ENCODE assay signal across 8 mouse cellular contexts in the genomic region with DNA sequence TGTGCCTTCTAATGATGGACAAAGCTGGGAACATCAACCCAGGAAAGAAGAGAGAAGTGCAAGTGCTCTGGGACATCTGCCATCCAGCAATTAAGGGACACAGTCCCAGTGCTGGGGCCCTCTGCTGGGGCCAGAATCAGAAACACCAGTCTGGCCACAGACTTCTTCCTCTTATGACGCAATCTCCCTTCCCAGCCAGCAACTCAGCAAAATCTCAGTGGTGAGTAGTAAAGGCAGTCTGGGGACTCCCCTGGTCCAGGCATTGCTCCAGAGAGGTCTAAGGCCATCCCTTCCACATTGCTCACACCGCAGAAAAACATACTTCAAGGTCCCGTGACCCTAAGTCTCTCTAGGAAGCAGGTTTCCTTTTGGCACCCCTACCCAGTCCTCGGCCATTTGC. TPM values are rescaled to one million over a fixed set of nuclear protein-coding genes. Genes with fewer than 3 reads are reported as not detected.
DNase-seq lines count a peak whose midpoint lies in the region; ATAC-seq and TF ChIP-seq lines count a peak whose summit lies in the region.

No protein-coding gene starts in this region.

- peak; percentile 70 for ATAC-seq in lung, postnatal 0 days
- no peak for ATAC-seq in stomach, embryonic 14.5 days (ENCODE audit: insufficient number of reproducible peaks, insufficient read depth, low FRiP score, low read depth)

- TF ChIP-seq CTCF in gastrocnemius, adult 2 months (IDR thresholded peaks at IDR 0.05): no peak
- TF ChIP-seq CTCF in bone marrow, adult 2 months (IDR thresholded peaks at IDR 0.05; ENCODE audit: control insufficient read depth, insufficient read depth, low read length): peak; percentile 13; the same call in 1 of the 2 replicates
- peak; percentile 46 for TF ChIP-seq CTCF in lung, postnatal 0 days (IDR thresholded peaks at IDR 0.05)

- H3K36me3 ChIP-seq in heart, embryonic 10.5 days: peaks cover 8% of the 10 kb centered on the region
- H3K36me3 ChIP-seq in lung, postnatal 0 days (ENCODE audit: insufficient read depth, low read length): 0 out of 2 replicates have a peak, but pooled peaks cover 7% of the 10 kb centered on the region
- no peaks in the 10 kb centered on the region for H3K36me3 ChIP-seq in stomach, embryonic 14.5 days (ENCODE audit: control insufficient read depth, insufficient read depth, low read length)

- peak; percentile 46 for DNase-seq in gastrocnemius, adult 2 months
- no peak for DNase-seq in gastrocnemius, postnatal 10 days
- DNase-seq in heart, embryonic 10.5 days (ENCODE audit: low spot score): no peak
- DNase-seq in kidney, adult 9 months: peak; percentile 65
- DNase-seq in lung, postnatal 0 days (ENCODE audit: low spot score): peak; percentile 89
- no peak for DNase-seq in thymus, postnatal 25 days

- TF ChIP-seq POLR2A in bone marrow, adult 2 months (IDR thresholded peaks at IDR 0.05; ENCODE audit: borderline replicate concordance, control insufficient read depth, low read depth, low read length): no peak

- no peaks in the 10 kb centered on the region for H3K9me3 ChIP-seq in heart, embryonic 10.5 days
- no peaks in the 10 kb centered on the region for H3K9me3 ChIP-seq in lung, postnatal 0 days (ENCODE audit: low read length)
- no peaks in the 10 kb centered on the region for H3K9me3 ChIP-seq in stomach, embryonic 14.5 days (ENCODE audit: control insufficient read depth, low read depth, low read length)

- no peaks in the 10 kb centered on the region for H3K27me3 ChIP-seq in heart, embryonic 10.5 days (ENCODE audit: insufficient read depth, poor library complexity, severe bottlenecking)
- H3K27me3 ChIP-seq in lung, postnatal 0 days (replicated peaks; ENCODE audit: insufficient read depth, low read length): no peaks in the 10 kb centered on the region
- no peaks in the 10 kb centered on the region for H3K27me3 ChIP-seq in stomach, embryonic 14.5 days (ENCODE audit: control insufficient read depth, insufficient read depth, low read length)

- peaks cover 1% of the 10 kb centered on the region; the same call in 1 of the 2 replicates for H3K4me1 ChIP-seq in bone marrow, adult 2 months (ENCODE audit: control insufficient read depth, insufficient read depth, low read length)
- H3K4me1 ChIP-seq in heart, embryonic 10.5 days: peaks cover 10% of the 10 kb centered on the region
- peaks cover 7% of the 10 kb centered on the region for H3K4me1 ChIP-seq in lung, postnatal 0 days (ENCODE audit: insufficient read depth, low read depth, low read length)
- peaks cover 6% of the 10 kb centered on the region; the same call in 1 of the 2 replicates for H3K4me1 ChIP-seq in stomach, embryonic 14.5 days (ENCODE audit: control insufficient read depth, insufficient read depth, low read length)

- intact Hi-C loops in gastrocnemius, adult 2 months (cut with DNase I): no loop called here

- no peak overlapping the region for H3K9ac ChIP-seq in lung, postnatal 0 days (replicated peaks; ENCODE audit: low read depth)
- peak overlapping the region; percentile 25; the same call in 1 of the 2 replicates for H3K9ac ChIP-seq in stomach, embryonic 14.5 days (replicated peaks; ENCODE audit: low read depth, low read length)

- peak overlapping the region; percentile 90 for H3K4me3 ChIP-seq in gastrocnemius, adult 2 months
- H3K4me3 ChIP-seq in bone marrow, adult 2 months (replicated peaks; ENCODE audit: control insufficient read depth, low read depth, low read length): peak overlapping the region; percentile 21
- peak overlapping the region; percentile 79 for H3K4me3 ChIP-seq in heart, embryonic 10.5 days
- H3K4me3 ChIP-seq in lung, postnatal 0 days (ENCODE audit: low read depth, low read length): no peak overlapping the region; the same call in 1 of the 2 replicates
- peak overlapping the region; percentile 66; the same call in 1 of the 2 replicates for H3K4me3 ChIP-seq in stomach, embryonic 14.5 days (ENCODE audit: low read depth, low read length)

- TF ChIP-seq EP300 in lung, postnatal 0 days (IDR thresholded peaks at IDR 0.05): no peak

- WGBS in bone marrow, adult 2 months: 5% methylated on average over 4 of the region's 4 CpGs
- WGBS in heart, embryonic 10.5 days: 73% methylated on average over 4 of the region's 4 CpGs
- WGBS in lung, postnatal 0 days: 41% methylated on average over 4 of the region's 4 CpGs
- WGBS in stomach, embryonic 14.5 days: 68% methylated on average over 4 of the region's 4 CpGs

- peak overlapping the region; percentile 64 for H3K4me2 ChIP-seq in lung, postnatal 0 days (replicated peaks; ENCODE audit: low read depth, low read length)
- peak overlapping the region; percentile 79 for H3K4me2 ChIP-seq in stomach, embryonic 14.5 days (replicated peaks; ENCODE audit: low read depth, low read length)

- peak overlapping the region; percentile 88 for H3K27ac ChIP-seq in gastrocnemius, adult 2 months
- H3K27ac ChIP-seq in bone marrow, adult 2 months (ENCODE audit: control insufficient read depth, insufficient read depth, low read depth, low read length, poor library complexity): peak overlapping the region; percentile 22; the same call in 1 of the 2 replicates
- H3K27ac ChIP-seq in heart, embryonic 10.5 days: peak overlapping the region; percentile 79; the same call in 1 of the 2 replicates
- no peak overlapping the region; the same call in 1 of the 2 replicates for H3K27ac ChIP-seq in lung, postnatal 0 days (ENCODE audit: low read length)
- H3K27ac ChIP-seq in stomach, embryonic 14.5 days (ENCODE audit: low read length): no peak overlapping the region

RNA-seq across cellular contexts. Expression of a gene that starts 1.0 kb away (rescaled TPM):
- total RNA-seq in gastrocnemius, adult 2 months (2021): 1 to 10 TPM; 6.7 to 6.8 TPM
- 1 to 10 TPM; 5.8 to 7.9 TPM for total RNA-seq in gastrocnemius, postnatal 10 days (2021)
- 1.9 and 3.0 TPM in 2 replicates for polyA plus RNA-seq in bone marrow, adult 2 months (2011; ENCODE audit: insufficient read depth, insufficient read length, low replicate concordance, missing spikeins)
- 13.5 and 14.3 TPM in 2 replicates for polyA plus RNA-seq in heart, embryonic 10.5 days (2016; fragmentation: Nextera tagmentation; extraction: Ambion mirVana)
- 11.1 and 11.6 TPM in 2 replicates for polyA plus RNA-seq in lung, postnatal 0 days (2015; fragmentation: Nextera tagmentation; extraction: Ambion mirVana)
- 15.0 and 16.3 TPM in 2 replicates for polyA plus RNA-seq in stomach, embryonic 14.5 days (2014; fragmentation: Nextera tagmentation; extraction: Ambion mirVana)

RNA-seq across cellular contexts. Expression of a gene that starts 27.1 kb away (rescaled TPM):
- total RNA-seq in gastrocnemius, adult 2 months (2021): 10 to 100 TPM; 77.5 to 78.4 TPM
- 10 to 100 TPM; 96.4 to 97.1 TPM for total RNA-seq in gastrocnemius, postnatal 10 days (2021)
- 2.8 and 29.2 TPM in 2 replicates for polyA plus RNA-seq in bone marrow, adult 2 months (2011; ENCODE audit: insufficient read depth, insufficient read length, low replicate concordance, missing spikeins)
- polyA plus RNA-seq in heart, embryonic 10.5 days (2016; fragmentation: Nextera tagmentation; extraction: Ambion mirVana): 321 and 398 TPM in 2 replicates
- polyA plus RNA-seq in lung, postnatal 0 days (2015; fragmentation: Nextera tagmentation; extraction: Ambion mirVana): 283 and 296 TPM in 2 replicates
- polyA plus RNA-seq in stomach, embryonic 14.5 days (2014; fragmentation: Nextera tagmentation; extraction: Ambion mirVana): 360 and 371 TPM in 2 replicates

RNA-seq across cellular contexts. Expression of a gene that starts 36.1 kb away (rescaled TPM):
- 100 to 1,000 TPM; 342 to 564 TPM for total RNA-seq in gastrocnemius, adult 2 months (2021)
- 100 to 1,000 TPM; 271 to 301 TPM for total RNA-seq in gastrocnemius, postnatal 10 days (2021)
- polyA plus RNA-seq in bone marrow, adult 2 months (2011; ENCODE audit: insufficient read depth, insufficient read length, low replicate concordance, missing spikeins): 19.1 and 43.1 TPM in 2 replicates
- 244 and 290 TPM in 2 replicates for polyA plus RNA-seq in heart, embryonic 10.5 days (2016; fragmentation: Nextera tagmentation; extraction: Ambion mirVana)
- 63.9 and 65.4 TPM in 2 replicates for polyA plus RNA-seq in lung, postnatal 0 days (2015; fragmentation: Nextera tagmentation; extraction: Ambion mirVana)
- polyA plus RNA-seq in stomach, embryonic 14.5 days (2014; fragmentation: Nextera tagmentation; extraction: Ambion mirVana): 67.7 and 73.0 TPM in 2 replicates

RNA-seq across cellular contexts. Expression of a gene that starts 45.0 kb away (rescaled TPM):
- total RNA-seq in gastrocnemius, adult 2 months (2021): 10 to 100 TPM; 66.3 to 71.1 TPM
- 10 to 100 TPM; 70.8 to 94.6 TPM for total RNA-seq in gastrocnemius, postnatal 10 days (2021)
- 26.7 and 56.3 TPM in 2 replicates for polyA plus RNA-seq in bone marrow, adult 2 months (2011; ENCODE audit: insufficient read depth, insufficient read length, low replicate concordance, missing spikeins)
- polyA plus RNA-seq in heart, embryonic 10.5 days (2016; fragmentation: Nextera tagmentation; extraction: Ambion mirVana): 81.1 and 87.1 TPM in 2 replicates
- 21.5 and 23.2 TPM in 2 replicates for polyA plus RNA-seq in lung, postnatal 0 days (2015; fragmentation: Nextera tagmentation; extraction: Ambion mirVana)
- polyA plus RNA-seq in stomach, embryonic 14.5 days (2014; fragmentation: Nextera tagmentation; extraction: Ambion mirVana): 113 and 117 TPM in 2 replicates

Comparison
In these comparisons a context has a peak if more than half of its experiments do, and no peak if none do; other contexts are left out.
1. DNase-seq: peak in gastrocnemius, adult 2 months (single experiment), kidney, adult 9 months (single experiment) and lung, postnatal 0 days (single experiment); none in gastrocnemius, postnatal 10 days (single experiment), heart, embryonic 10.5 days (single experiment) and thymus, postnatal 25 days (single experiment).
2. H3K27ac ChIP-seq: peak in gastrocnemius, adult 2 months (single experiment), bone marrow, adult 2 months (single experiment) and heart, embryonic 10.5 days (single experiment); none in lung, postnatal 0 days (single experiment) and stomach, embryonic 14.5 days (single experiment).